Mouse (Mus musculus): ENCODE measurements around the gene Hmgcll1.
A peak's percentile ranks its signal among the peaks of the same experiment; 100 is the strongest.
"Not testable (repeated sequence)": the region's sequence is repeated elsewhere in the genome, so short reads cannot be mapped to it uniquely, and the experiment has no call there.

Gene Hmgcll1

DNA sequence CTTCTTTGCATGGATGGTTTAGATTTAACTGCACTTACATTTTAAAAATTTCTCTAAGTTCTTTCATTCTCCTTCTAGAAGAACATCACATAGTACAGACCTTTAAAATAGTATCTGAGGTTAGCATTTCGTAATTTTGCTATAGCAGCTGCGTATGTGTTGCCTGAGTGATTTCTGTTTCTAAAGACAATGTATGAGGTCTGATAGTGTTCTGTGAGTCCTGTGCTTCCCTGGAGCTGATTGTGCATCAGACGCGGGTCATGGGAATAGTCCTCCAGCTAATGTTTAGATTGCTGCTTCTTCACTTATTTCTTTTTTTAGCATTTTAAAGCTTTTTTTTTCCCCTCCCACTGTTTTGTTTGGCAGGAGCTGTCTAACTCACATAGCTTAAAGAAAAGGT is 46.8 kb downstream of the Hmgcll1 start:
- no peak for DNase-seq

GRCm38 (mm10) chr9:76064164-76064563 is 49.5 kb downstream of the Hmgcll1 start:
- DNase-seq, result no peak

GRCm38 (mm10) chr9:76091561-76091960 is 76.9 kb downstream of the Hmgcll1 start:
- no peak for DNase-seq

- no peak for DNase-seq
Observed at GRCm38 (mm10) chr9:76097221-76097620, 82.6 kb downstream of the Hmgcll1 start.

DNA sequence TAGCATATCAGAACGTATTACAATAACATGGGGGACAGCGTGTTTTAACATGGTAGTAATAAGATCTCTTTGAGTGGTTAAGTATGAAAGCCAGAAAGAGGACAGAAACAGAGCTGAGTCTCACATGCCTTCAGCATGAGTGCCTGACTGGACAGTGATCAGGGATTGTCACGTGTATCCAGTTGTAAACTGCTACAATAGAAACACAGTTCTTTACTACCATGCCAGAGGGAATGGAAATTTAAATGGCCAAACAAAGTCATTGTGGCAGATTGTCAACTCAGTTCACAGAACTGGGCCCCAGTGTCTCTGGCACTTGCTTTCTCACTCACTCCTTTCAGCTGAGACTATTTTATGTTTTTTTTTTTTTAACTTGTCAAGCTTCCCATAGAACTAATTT is 85.3 kb downstream of the Hmgcll1 start:
- no peak for DNase-seq

DNA sequence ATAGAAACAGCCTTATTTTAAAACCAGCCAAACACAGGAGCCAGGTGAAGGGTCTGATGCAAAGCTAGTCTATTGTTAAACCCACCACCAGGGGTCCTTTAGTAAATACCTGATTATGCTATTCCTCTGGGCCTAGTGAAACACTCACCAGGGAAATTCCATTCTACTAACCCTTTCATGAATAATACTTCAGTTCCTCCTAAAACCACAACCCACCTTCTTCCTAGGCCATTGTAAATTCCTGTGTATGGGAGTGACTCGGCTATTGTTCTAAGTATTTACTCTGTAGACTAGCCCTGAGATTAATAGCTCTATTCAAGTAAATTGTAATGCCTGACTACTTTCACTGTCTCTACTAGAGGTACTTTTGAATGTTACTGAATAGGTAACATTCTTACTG is 89.8 kb downstream of the Hmgcll1 start:
- DNase-seq, result not testable (repeated sequence)

DNA sequence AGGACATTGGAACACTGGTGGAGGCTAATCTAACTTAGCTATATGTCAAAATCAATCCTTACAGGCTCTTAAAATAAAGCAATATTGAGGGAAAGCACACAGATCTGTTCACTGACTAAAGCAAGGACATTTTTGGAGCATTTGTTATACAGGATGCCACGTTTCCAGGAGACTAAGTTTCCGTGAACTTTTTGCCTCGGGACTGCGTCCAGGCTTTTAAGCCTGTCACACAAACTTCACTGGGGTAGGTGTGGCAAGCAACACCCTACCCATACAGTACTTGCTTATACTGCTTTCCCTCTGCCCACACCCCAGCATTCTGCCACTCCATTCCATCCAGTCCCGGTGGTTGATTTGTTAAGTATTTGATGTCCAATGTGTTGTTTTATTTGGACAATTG is 90.2 kb downstream of the Hmgcll1 start:
- no peak for DNase-seq

- DNase-seq, result peak; percentile 70 to 71
Observed at GRCm38 (mm10) chr9:76122888-76123287, 108.2 kb downstream of the Hmgcll1 start.

GRCm38 (mm10) chr9:76124249-76124648 is 109.6 kb downstream of the Hmgcll1 start:
- DNase-seq, result no peak

GRCm38 (mm10) chr9:76129353-76129752 is 114.7 kb downstream of the Hmgcll1 start:
- no peak for DNase-seq

- DNase-seq, result no peak
Observed at GRCm38 (mm10) chr9:76134042-76134441, 119.4 kb downstream of the Hmgcll1 start.

DNA sequence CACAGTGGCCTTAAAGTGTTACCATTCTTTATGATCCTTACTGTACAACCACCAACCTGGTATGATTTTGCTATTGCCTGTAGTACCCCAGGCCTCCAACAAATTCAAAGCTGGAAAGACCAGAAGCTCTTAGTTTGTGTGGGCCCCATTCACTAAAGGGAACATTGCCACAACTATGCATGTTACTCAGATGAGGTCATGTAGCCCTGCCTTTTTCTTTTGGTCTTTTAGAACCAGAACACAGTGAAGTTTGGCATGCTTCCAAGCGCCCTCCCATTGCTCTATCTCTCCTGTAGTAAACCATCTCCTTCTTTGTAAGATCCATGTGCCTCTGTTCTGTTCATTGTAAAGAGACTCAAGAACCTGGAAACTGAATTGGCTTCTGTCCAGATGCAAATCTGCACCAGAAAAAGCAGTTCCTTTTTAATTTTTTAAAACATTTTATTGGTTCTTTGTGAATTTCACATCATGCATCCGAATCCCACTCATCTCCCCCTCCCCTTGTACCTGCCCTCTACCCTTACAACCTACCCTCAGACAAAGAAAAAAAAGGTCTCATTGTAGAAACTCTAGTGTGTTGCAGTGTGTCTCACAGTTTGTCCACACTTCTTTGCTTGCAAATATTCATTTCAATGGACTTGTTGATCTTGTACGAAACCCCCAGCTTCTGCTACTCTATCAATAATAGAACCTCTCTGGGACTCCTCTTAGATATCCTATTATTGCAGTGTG is 123.9 kb downstream of the Hmgcll1 start:
- DNase-seq, result no peak

GRCm38 (mm10) chr9:76145593-76145992 is 130.9 kb downstream of the Hmgcll1 start:
- DNase-seq, result no peak

DNA sequence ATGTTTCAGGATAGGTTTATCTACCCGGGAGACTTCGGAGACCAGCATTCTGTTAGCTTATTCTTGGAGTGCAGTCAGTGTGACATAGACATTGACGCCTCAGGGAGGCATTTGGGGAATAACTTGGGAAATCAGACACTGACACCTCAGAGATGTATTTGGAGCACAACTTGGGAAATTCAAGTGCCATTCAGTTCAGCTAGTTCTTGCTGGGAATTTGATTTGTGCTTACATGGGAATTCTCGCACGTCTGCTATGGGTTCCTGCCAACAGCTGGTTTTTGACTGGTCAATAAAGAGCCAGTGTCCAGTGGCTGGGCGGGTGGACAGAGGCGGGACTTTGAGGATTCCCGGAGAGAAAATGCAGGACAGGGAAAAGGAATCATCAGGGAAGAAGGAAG is 147.8 kb downstream of the Hmgcll1 start:
- no peak for DNase-seq

- DNase-seq, result peak; percentile 6 to 21
Observed at GRCm38 (mm10) chr9:76168355-76168754, 153.7 kb downstream of the Hmgcll1 start.

GRCm38 (mm10) chr9:76172686-76173295 is 158.1 kb downstream of the Hmgcll1 start:
- DNase-seq, result no peak

DNA sequence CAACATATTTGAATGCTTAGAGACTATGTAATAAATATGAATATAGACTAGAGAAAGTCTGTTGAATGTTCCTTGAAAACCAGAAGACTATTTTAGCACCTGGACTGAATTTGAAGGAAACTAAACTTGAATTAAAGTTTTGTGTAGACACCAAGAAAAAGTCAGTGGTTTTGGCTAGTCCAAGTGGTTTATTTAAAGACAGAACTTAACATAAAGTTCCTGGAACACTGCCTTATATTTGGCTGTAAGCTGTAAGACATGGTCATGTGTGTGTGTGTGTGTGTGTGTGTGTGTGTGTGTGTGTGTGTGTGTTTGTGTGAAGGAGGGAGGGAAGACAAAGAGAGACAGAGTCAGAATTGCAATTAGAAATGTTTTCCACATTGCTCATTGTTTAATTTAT is 164.6 kb downstream of the Hmgcll1 start:
- no peak for DNase-seq
